Mouse (Mus musculus) spleen, adult 2 months (tissue): ENCODE measurements around the gene Clasp2.

Experiments
- CTCF ChIP-seq: fragments of 200-500 bp; IDR thresholded peaks from 2 replicates; pipeline ENCODE4 v1.5.1; 2011; ENCODE audit warnings: mild to moderate bottlenecking, inconsistent platforms; ENCODE audit not compliant: insufficient read depth, insufficient read length, insufficient replicate concordance; ENCODE audit errors: extremely low read depth
- POLR2A ChIP-seq: fragments of 200-500 bp; IDR thresholded peaks from 2 replicates; pipeline ENCODE4 v1.6.1; 2011; ENCODE audit warnings: low read depth, low read length, inconsistent platforms

DNA sequence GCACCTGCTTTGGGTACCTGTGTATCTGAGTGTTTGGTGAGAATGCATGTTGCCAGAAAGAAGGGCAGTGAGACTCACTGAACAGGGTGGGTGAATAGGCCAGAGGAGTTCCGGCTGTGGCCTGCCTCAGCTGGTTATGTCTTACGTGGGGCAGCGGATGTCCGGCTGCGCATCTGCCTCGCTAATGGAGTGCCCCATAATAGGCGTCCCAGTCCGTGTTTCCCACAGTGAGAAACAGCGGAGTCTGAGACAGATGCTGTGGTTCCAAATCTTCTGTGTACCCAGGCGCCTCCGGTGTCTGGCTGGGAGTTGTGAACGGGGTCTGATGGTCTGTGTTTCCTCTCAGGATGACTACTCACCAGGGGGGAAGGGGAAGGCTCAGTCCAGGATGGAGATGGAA is 30.4 kb upstream of the Clasp2 start:
- TF ChIP-seq POLR2A (no peak), CTCF (no peak)
